Mouse (Mus musculus) CH12.LX (cell line): Measurements from ENCODE around the gene Hmox2. TPM values are rescaled to one million over a fixed set of nuclear protein-coding genes. Genes with fewer than 3 reads are reported as not detected.

Source experiments
- DNase-seq: peaks from one replicate; pipeline ENCODE4 v3.0.0-alpha.2; 2013; ENCODE audit errors: extremely low read depth
- H3K27ac ChIP-seq: 2 replicates; pipeline ENCODE4 v1.5.1; 2012; ENCODE audit warnings: low read depth, mild to moderate bottlenecking, control low read depth, moderate library complexity; ENCODE audit not compliant: insufficient read depth
- H3K27me3 ChIP-seq: replicated peaks from 2 replicates; pipeline ENCODE3; 2012; ENCODE audit warnings: inconsistent platforms
- H3K36me3 ChIP-seq, 2 experiments: replicated peaks in 1 of 2; 2 replicates each; pipeline versions ENCODE3 to v1.6.1; 2012; ENCODE audit warnings: inconsistent platforms in 1 of 2, low read length in 1 of 2, mild to moderate bottlenecking in 1 of 2, mixed read lengths in 1 of 2, moderate library complexity in 1 of 2; ENCODE audit not compliant: control insufficient read depth in 1 of 2, insufficient read depth in 1 of 2
- H3K4me1 ChIP-seq, 2 experiments: 2 replicates each; pipeline ENCODE4 v1.6.1; 2012; ENCODE audit warnings: inconsistent platforms in 1 of 2, moderate library complexity in 1 of 2; ENCODE audit not compliant: insufficient read depth in 2 of 2, control insufficient read depth in 1 of 2
- H3K4me2 ChIP-seq: 2 replicates; pipeline ENCODE4 v1.6.1; 2012; ENCODE audit warnings: low read depth, mild to moderate bottlenecking, control low read depth; ENCODE audit not compliant: poor library complexity, insufficient read depth, severe bottlenecking
- H3K4me3 ChIP-seq, 3 experiments: fragments of 150-350 bp in 1 of 3; sonication (generic) in 1 of 3; replicated peaks in 1 of 3; 2 replicates each; pipeline versions ENCODE3 to v1.5.1; 2011 to 2012; ENCODE audit warnings: low read depth in 2 of 3, low read length in 2 of 3, mild to moderate bottlenecking in 2 of 3, moderate library complexity in 2 of 3, control low read depth in 1 of 3, improper control_type of control experiment in 1 of 3, inconsistent platforms in 1 of 3, mixed read lengths in 1 of 3; ENCODE audit not compliant: poor library complexity in 1 of 3
- H3K79me2 ChIP-seq: replicated peaks from 2 replicates; pipeline ENCODE4 v1.6.1; 2012; ENCODE audit warnings: mild to moderate bottlenecking, moderate library complexity; ENCODE audit not compliant: control insufficient read depth, poor library complexity, insufficient read depth, severe bottlenecking; ENCODE audit errors: extremely low read depth
- H3K9ac ChIP-seq: 2 replicates; pipeline ENCODE4 v1.6.1; 2012; ENCODE audit warnings: low read depth, mild to moderate bottlenecking, control low read depth, moderate library complexity; ENCODE audit not compliant: insufficient read depth
- H3K9me3 ChIP-seq: replicated peaks from 2 replicates; pipeline ENCODE3; 2012; ENCODE audit warnings: low read length, inconsistent platforms, mixed read lengths
- BHLHE40 ChIP-seq: IDR thresholded peaks from 2 replicates; pipeline ENCODE4 v1.6.1; 2011; ENCODE audit warnings: mild to moderate bottlenecking, low read depth, low read length, improper control_type of control experiment
- CHD1 ChIP-seq: IDR thresholded peaks from 2 replicates; pipeline ENCODE4 v1.6.1; 2012; ENCODE audit warnings: low read depth, low read length, improper control_type of control experiment, inconsistent platforms
- CTCF ChIP-seq, 2 experiments: IDR thresholded peaks in 1 of 2; conservative IDR thresholded peaks in 1 of 2; 2 replicates each; pipeline ENCODE4 v1.5.1; 2011 to 2012; ENCODE audit warnings: low read depth in 2 of 2, low read length in 2 of 2, improper control_type of control experiment in 1 of 2, inconsistent platforms in 1 of 2, mild to moderate bottlenecking in 1 of 2, moderate library complexity in 1 of 2
- E2F4 ChIP-seq: IDR thresholded peaks from 2 replicates; pipeline ENCODE4 v1.6.1; 2011; ENCODE audit warnings: low read depth, low read length, improper control_type of control experiment; ENCODE audit not compliant: insufficient replicate concordance
- ELF1 ChIP-seq: IDR thresholded peaks from 2 replicates; pipeline ENCODE4 v1.6.1; 2014; ENCODE audit warnings: low read depth, mild to moderate bottlenecking, inconsistent platforms, low read length, improper control_type of control experiment
- ETS1 ChIP-seq: conservative IDR thresholded peaks from 2 replicates; pipeline ENCODE4 v1.6.1; 2012; ENCODE audit warnings: low read depth, mild to moderate bottlenecking, inconsistent platforms, low read length, improper control_type of control experiment, moderate library complexity
- IRF4 ChIP-seq: IDR thresholded peaks from 2 replicates; pipeline ENCODE4 v1.6.1; 2014; ENCODE audit warnings: low read depth, mild to moderate bottlenecking, inconsistent platforms, low read length, improper control_type of control experiment
- JUN ChIP-seq: IDR thresholded peaks from 2 replicates; pipeline ENCODE4 v1.6.1; 2011; ENCODE audit warnings: low read depth, mild to moderate bottlenecking, low read length, improper control_type of control experiment, moderate library complexity; ENCODE audit not compliant: insufficient read depth
- MAFK ChIP-seq: IDR thresholded peaks from 2 replicates; pipeline ENCODE4 v1.6.1; 2011; ENCODE audit warnings: low read length, improper control_type of control experiment; ENCODE audit not compliant: insufficient replicate concordance
- MAZ ChIP-seq: IDR thresholded peaks from 2 replicates; pipeline ENCODE4 v1.6.1; 2012; ENCODE audit warnings: low read depth, mild to moderate bottlenecking, inconsistent platforms, low read length, improper control_type of control experiment, moderate library complexity
- MEF2A ChIP-seq: IDR thresholded peaks from 2 replicates; pipeline ENCODE4 v1.6.1; 2014; ENCODE audit warnings: low read depth, mild to moderate bottlenecking, inconsistent platforms, low read length, improper control_type of control experiment, borderline replicate concordance
- MXI1 ChIP-seq: IDR thresholded peaks from 2 replicates; pipeline ENCODE4 v1.6.1; 2011; ENCODE audit warnings: mild to moderate bottlenecking, low read depth, low read length, improper control_type of control experiment
- MYC ChIP-seq: IDR thresholded peaks from 2 replicates; pipeline ENCODE4 v1.6.1; 2011; ENCODE audit warnings: low read depth, mild to moderate bottlenecking, improper control_type of control experiment, low read length
- NRF1 ChIP-seq: IDR thresholded peaks from 2 replicates; pipeline ENCODE4 v1.6.1; 2014; ENCODE audit warnings: low read depth, mild to moderate bottlenecking, inconsistent platforms, low read length, improper control_type of control experiment, moderate library complexity
- PAX5 ChIP-seq: IDR thresholded peaks from 2 replicates; pipeline ENCODE4 v1.6.1; 2012; ENCODE audit warnings: low read length, inconsistent platforms, mixed read lengths
- POLR2A ChIP-seq: IDR thresholded peaks from 2 replicates; pipeline ENCODE4 v1.6.1; 2011; ENCODE audit warnings: low read depth, mild to moderate bottlenecking, improper control_type of control experiment, low read length
- POLR2AphosphoS2 ChIP-seq: IDR thresholded peaks from 2 replicates; pipeline ENCODE4 v1.6.1; 2011; ENCODE audit warnings: low read depth, low read length, improper control_type of control experiment
- RAD21 ChIP-seq: IDR thresholded peaks from 2 replicates; pipeline ENCODE4 v1.6.1; 2011; ENCODE audit warnings: low read depth, mild to moderate bottlenecking, low read length, improper control_type of control experiment, moderate library complexity
- SIN3A ChIP-seq: IDR thresholded peaks from 2 replicates; pipeline ENCODE4 v1.6.1; 2012; ENCODE audit warnings: low read length, improper control_type of control experiment, inconsistent platforms
- SMC3 ChIP-seq: IDR thresholded peaks from 2 replicates; pipeline ENCODE4 v1.6.1; 2011; ENCODE audit warnings: low read depth, low read length, improper control_type of control experiment
- TCF12 ChIP-seq: IDR thresholded peaks from 2 replicates; pipeline ENCODE4 v1.6.1; 2014; ENCODE audit warnings: low read depth, mild to moderate bottlenecking, inconsistent platforms, low read length, improper control_type of control experiment
- UBTF ChIP-seq: IDR thresholded peaks from 2 replicates; pipeline ENCODE4 v1.6.1; 2012; ENCODE audit warnings: low read depth, mild to moderate bottlenecking, inconsistent platforms, low read length, improper control_type of control experiment, moderate library complexity
- USF1 ChIP-seq: IDR thresholded peaks from 2 replicates; pipeline ENCODE4 v1.6.1; 2014; ENCODE audit warnings: low read depth, mild to moderate bottlenecking, inconsistent platforms, low read length, improper control_type of control experiment
- ZC3H11A ChIP-seq: IDR thresholded peaks from 2 replicates; pipeline ENCODE4 v1.6.1; 2012; ENCODE audit warnings: low read depth, mild to moderate bottlenecking, inconsistent platforms, low read length, improper control_type of control experiment
- ZMIZ1 ChIP-seq: IDR thresholded peaks from 2 replicates; pipeline ENCODE4 v1.6.1; 2012; ENCODE audit warnings: low read depth, mild to moderate bottlenecking, inconsistent platforms, low read length, improper control_type of control experiment
- ZNF384 ChIP-seq: IDR thresholded peaks from 2 replicates; pipeline ENCODE4 v1.6.1; 2012; ENCODE audit warnings: low read depth, low read length, improper control_type of control experiment, inconsistent platforms
- dilution Hi-C: fragments of 300-500 bp; cut with MboI; formaldehyde crosslinking; loops from 2 replicates; pipeline ENCODE4 v1.14.3; 2020; ENCODE audit warnings: low sequenced_read_pairs; ENCODE audit not compliant: extremely low pct_unique_long_range_greater_than_20kb, extremely low pct_ligation_motif_present
- in situ Hi-C: fragments of 300-500 bp; cut with MboI; formaldehyde crosslinking; loops from 3 replicates; pipeline ENCODE4 v1.14.3; 2019; ENCODE audit warnings: low sequenced_read_pairs, low pct_ligation_motif_present, low pct_unique_long_range_greater_than_20kb, mixed read lengths
- polyA plus RNA-seq: library from polyadenylated mRNA; unstranded; fragments of >175 nt; gene quantifications from 2 replicates; pipeline ENCODE4 v1.2.1, GENCODE M21; 2012; ENCODE audit warnings: low read depth; ENCODE audit not compliant: insufficient read length
- total RNA-seq, 2 experiments: library from RNA; depleted of rRNA; stranded (reverse); fragments of 300-350 nt in 1 of 2; fragments of >200 nt in 1 of 2; gene quantifications; 2 replicates each; pipeline ENCODE4 v1.2.3; 2012 to 2014

Hmox2 gene
- total and polyA plus RNA-seq, 3 experiments: 72.3 to 91.9 (median 74.0) TPM

DNA sequence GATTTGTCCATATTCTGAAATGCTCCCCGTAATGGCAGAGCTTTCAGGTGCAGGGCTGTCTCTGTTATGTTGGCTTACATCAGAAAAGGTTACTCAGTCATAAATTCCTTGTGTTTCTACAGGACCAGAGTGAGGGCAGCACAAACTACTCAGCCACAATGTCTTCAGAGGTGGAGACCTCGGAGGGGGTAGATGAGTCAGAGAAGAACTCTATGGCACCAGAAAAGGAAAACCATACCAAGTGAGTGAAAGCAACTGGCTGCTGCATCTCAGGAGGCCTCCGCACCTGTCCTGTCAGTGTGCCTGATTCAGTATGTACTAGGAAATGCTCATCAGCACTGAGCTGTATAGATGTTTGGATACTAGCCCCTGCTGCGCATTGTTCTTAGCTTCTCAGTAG is 36.3 kb downstream of the Hmox2 start:
- H3K9ac ChIP-seq: no peak overlapping the region
- dilution Hi-C loops (no loop called here), in situ Hi-C loops (loop anchor here (25.0 kb wide), 1 partner anchor 100 kb away; no protein-coding TSS in a partner anchor)
- no peaks in the 10 kb centered on the region for H3K27me3 ChIP-seq
- H3K4me2 ChIP-seq: no peak overlapping the region
- peaks cover 3 to 39% of the 10 kb centered on the region in 2 experiments for H3K4me1 ChIP-seq
- TF ChIP-seq USF1: no peak
- no peak for DNase-seq
- H3K79me2 ChIP-seq: 0 out of 2 replicates have a peak, but pooled peaks cover 2% of the 10 kb centered on the region
- H3K36me3 ChIP-seq: peaks cover 35 to 51% of the 10 kb centered on the region in 2 experiments
- H3K4me3 ChIP-seq: no peak overlapping the region
- no peaks in the 10 kb centered on the region for H3K9me3 ChIP-seq
- no peak overlapping the region for H3K27ac ChIP-seq

DNA sequence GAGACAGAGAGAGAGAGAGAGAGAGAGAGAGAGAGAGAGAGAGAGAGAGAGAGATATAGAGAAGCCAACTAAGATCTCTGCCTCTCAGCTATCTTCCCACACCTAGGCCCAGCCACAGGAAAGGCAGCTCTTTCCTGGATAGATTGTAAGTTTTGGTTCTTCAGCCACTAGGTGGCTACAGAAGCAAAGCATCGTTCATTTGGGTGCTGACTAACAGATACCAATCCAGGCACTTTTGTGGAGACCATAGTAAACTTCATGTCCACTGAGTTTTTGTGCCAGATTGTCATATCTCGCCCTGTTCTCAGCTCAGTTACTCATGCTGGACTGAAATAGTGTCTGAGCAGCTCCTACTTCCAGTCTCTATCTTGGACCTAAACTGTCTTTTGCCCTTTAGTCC is 37.1 kb downstream of the Hmox2 start:
- DNase-seq: peak; percentile 73
- Histone ChIP-seq H3K9me3 (no peaks in the 10 kb centered on the region), H3K4me1 (peaks cover 10 to 46% of the 10 kb centered on the region in 2 experiments), H3K9ac (no peak overlapping the region), H3K27ac (no peak overlapping the region), H3K27me3 (no peaks in the 10 kb centered on the region), H3K4me3 (no peak overlapping the region), H3K36me3 (peaks cover 43 to 58% of the 10 kb centered on the region in 2 experiments), H3K79me2 (no peaks in the 10 kb centered on the region), H3K4me2 (no peak overlapping the region)
- dilution Hi-C loops (no loop called here), in situ Hi-C loops (loop anchor here (25.0 kb wide), 1 partner anchor 99 kb away; no protein-coding TSS in a partner anchor)
- TF ChIP-seq ZMIZ1 (no peak), CTCF (conservative IDR thresholded peaks at IDR 0.05 in 1 of 2, IDR thresholded peaks at IDR 0.05 in 1 of 2; ENCODE audit: low read depth in 2 of 2, low read length in 2 of 2) (peak; percentile 43 to 92; a peak in 2 of 4 replicates), SMC3 (peak; percentile 93), IRF4 (no peak), ZNF384 (no peak), MAZ (peak; percentile 55; the same call in 1 of the 2 replicates), POLR2A (0 out of 2 replicates have a peak, but pooled peaks have one; percentile 19), RAD21 (peak; percentile 87), PAX5 (no peak), MXI1 (no peak), ETS1 (no peak), NRF1 (no peak), MEF2A (no peak), POLR2AphosphoS2 (peak; percentile 67; the same call in 1 of the 2 replicates), CHD1 (no peak), UBTF (no peak), ELF1 (0 out of 2 replicates have a peak, but pooled peaks have one; percentile 12), ZC3H11A (peak; percentile 54), SIN3A (peak; percentile 44; the same call in 1 of the 2 replicates), BHLHE40 (no peak), MAFK (peak; percentile 31; the same call in 1 of the 2 replicates), MYC (no peak), JUN (no peak; the same call in 1 of the 2 replicates), TCF12 (0 out of 2 replicates have a peak, but pooled peaks have one; percentile 37), E2F4 (no peak)
